Mouse (Mus musculus) lung, postnatal 4 days (tissue): Measurements from ENCODE around the gene Sdhc.

Experiments
- DNase-seq, 2 experiments: peaks; one replicate each; pipeline ENCODE4 v3.0.0; 2021

Gene Sdhc

DNA sequence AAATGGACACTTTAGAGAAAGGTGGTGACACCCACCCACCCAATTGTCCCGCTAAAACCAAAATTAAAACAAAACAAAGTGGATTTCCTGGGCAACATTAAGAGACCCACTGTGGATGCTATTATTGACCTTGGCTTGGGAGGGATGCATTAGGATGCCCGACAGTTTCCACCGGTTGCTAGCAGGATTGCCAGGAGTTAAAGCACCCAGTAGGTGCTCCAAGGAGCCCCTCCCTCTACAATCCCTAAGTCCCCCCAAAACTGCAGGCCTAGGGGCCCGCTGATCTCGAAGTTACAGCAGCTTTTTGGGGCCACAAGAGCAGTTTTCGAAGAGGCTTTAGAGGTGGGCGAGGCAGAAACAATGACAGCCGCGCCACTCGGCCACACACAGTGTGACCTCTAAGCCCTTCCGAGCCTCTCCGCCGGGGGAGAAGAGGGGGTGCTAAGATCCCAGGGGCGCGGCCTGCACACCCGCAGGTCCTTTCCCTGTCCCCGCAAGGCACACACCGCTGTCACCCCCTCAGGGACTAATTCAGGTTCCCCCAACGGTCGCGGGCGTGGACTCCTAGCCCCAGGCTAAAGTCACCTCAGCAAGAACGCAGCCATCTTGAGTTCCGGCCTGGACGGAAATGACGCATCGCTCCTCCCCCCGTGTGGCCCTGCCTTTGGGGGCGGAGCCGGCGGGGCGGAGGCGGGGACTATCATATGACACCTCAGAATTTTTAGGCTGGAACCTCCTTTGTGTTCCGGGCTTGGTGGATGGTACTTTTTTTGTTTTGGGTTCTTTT, at the start of gene Sdhc, which contains the start of gene Mpz:
Gene Sdhc, minus strand, starts transcription at position 630 of the 787 bp plus-strand sequence.
Gene Mpz, plus strand, starts transcription at position 738 of the 787 bp plus-strand sequence.
- peak; percentile 95 to 97 for DNase-seq

DNA sequence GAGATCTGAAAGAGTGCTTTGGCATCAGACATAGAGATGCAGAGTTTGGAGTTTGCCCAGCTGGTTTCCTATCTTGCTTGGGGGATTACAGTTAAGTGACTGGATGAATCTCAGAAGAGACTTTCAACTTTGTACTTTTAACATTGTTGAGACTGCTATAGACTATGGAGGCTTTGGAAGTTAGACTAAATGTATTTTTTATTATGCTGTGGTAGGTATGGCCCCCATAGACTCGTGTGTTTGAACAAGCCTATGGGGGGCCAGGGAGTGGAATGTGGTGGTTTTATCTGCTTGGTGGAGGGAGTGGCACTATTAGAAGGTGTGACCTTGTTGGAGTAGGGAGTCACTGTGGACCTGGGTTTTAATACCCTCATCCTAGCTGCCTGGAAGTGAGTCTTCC, 49.1 kb upstream of the Sdhc start:
- no peak for DNase-seq

DNA sequence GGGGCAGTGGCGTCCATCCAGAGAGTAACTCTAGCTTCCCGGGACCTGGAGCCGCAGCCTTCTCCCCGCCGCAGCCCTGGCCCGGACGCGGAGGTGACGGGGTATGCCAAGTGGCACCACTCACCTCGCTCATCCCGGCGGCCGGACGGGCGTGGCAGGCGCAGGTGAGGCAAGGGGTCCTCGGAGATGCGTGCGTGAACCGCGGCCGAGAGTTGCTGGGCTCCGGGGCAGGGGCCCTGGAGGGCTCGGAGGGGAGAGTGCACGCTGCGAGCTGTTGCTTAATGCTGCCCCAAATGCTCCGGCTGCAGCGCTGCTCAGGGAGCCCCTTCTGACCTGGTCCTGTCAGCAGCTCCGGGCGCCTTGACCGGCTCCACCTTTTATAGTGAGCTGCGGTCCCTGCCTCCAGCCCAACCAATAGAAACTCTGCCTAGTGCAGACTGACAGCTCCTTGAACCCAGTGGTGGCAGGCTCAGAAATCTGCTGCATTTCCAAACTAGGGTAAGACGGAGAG, 45.5 kb upstream of the Sdhc start, which contains the start of gene Pcp4l1:
Gene Pcp4l1, minus strand, starts transcription at position 382 of the 511 bp plus-strand sequence.
- DNase-seq: peak; percentile 43 to 67

DNA sequence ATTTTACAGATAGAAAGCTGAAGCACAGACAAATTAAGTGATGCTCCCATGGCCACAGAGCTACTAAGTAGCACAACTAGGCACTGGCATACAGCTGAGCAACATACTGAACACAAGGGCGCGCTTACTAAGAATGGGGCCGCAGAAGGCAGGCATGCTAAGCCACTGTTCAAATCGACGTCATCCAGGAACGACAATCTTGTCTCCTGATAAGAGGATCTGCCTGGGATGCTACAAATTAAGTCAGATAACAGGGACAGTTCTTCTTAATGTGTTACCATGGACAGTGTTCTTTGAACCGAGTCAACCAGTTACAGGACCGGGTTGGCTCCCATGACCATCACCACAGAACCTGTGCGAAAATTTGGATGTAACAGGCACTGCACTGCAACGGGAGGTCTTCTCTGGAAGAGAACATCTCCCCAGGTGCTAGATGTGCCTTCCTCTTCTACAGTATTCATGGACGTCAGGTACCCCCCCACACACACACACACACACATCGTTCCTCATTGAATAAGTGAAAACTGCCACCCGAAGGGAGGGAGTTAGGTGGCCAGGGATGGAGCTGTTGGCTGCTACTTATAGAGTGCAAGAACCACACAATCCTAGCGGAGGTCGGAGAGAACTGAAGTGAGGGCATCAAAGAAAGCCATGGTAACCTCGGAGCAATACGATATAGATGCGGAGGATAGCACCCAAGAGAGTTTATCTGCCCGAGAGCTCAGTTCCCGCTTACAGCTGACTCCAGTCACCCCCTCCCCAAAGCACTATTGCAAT, 44.8 kb upstream of the Sdhc start:
- no peak for DNase-seq

DNA sequence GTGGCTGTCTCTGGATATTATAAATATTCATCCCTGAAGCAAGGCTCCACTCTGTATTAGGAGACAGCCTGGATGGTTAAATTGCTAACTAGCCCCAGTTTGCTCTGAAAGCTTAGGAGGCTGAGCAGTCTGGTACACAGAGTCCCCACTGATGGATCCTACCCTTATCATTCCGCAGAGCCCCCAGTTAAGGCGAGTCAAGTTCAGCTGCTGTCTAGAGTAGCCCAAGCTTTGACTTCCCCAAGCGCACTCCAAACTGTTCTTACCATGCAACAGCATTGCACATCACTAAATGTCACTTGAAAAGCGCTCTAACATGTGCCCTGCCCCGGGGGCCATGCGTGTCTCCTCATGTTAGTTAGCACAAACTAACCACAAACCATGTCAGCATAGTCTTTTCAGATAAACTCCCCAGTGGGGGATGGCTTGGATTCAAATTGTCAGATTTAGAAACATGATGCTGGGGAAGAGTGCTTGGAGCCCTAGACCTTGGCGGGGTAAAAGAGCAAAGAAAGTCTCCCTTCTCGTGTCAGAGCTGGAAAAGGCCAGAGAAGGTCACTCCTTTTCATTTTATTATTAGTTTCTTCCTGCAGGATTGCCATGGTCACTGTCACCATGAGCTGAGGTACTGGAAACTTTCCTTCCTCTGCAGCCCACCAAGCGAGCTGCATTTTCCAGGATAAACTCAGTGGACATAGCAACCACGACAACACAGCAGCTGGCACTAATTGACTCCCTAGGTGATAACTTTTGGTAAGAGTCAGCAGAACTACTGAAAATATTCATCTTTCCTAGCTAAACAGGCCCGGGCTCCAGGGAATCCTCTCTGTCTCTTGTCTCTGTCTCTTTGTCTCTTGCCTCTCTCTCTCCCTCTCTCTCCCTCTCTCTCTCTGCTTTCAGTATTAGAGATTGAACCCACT, 43.8 kb upstream of the Sdhc start:
- no peak for DNase-seq

DNA sequence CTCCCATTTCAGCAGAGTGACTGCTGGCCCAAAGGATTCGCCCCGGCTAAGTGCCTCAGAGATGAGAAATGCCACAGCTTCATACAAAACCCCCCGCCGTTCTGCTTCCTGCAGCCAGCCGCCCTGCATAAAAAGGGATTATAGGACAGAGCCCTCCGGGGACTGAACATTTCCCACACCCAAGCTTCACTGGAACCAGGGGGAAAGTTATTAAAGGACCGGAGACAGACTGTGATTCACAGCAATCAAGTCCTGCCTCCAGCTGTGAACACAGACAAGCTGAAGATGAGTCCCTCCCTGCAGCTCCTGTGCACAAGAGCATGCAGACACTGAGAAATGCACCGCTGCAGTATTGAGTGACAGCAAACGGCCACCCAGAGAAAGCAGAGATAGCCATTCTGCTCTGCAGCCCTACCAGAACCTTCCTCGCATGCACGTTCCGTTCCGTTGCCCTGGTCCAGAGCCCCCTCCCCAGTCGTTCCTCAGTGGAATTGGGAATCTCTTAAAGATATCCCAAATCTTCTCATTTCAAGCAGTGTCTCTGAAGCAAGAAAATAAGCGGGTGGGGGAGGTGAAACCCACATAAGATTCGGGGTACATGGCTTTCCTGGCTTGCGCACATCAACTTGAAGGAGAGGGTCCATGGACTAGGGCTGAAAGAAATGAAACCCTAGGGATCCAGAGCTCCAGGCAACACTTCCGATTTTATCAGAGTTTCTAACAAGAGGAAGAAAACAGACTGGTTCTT, 42.9 kb upstream of the Sdhc start:
- DNase-seq: no peak

DNA sequence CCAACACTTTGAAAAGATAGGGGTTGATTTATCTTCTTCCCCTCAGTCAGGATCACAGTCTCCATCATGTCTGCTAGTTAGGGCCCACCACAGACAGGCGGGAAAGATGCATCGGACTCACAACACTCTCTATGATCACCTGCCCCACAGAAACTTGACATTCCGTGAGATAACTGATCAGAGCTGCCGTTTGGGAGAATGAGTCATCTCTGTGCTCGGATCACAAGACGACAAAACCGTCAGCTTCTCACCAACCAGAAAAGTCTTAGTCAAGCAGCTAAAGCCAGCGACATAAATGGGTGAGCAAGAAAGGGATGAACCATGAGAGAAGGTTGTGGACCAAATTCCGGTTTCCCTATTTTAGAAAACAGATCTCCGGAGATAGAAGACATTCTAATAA, 41.9 kb upstream of the Sdhc start:
- no peak for DNase-seq

DNA sequence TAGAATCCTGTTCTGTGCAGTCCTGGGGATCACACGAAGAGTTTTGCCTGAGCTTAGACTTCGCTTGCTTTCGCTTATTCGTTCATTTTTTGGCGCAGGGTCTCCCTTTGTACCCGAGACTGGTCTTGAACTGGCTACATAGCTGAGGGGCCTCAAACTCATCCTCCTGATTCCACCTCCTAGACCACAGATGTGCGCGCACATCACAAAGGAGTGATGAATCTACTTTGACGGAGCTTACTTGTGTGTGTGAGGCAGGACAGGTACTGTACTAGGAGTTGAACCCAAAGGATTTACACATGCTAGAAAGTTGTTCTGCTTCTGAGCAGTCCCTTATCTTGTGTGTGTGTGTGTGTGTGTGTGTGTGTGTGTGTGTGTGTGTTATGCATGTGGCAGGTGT, 40.4 kb upstream of the Sdhc start:
- no peak for DNase-seq

DNA sequence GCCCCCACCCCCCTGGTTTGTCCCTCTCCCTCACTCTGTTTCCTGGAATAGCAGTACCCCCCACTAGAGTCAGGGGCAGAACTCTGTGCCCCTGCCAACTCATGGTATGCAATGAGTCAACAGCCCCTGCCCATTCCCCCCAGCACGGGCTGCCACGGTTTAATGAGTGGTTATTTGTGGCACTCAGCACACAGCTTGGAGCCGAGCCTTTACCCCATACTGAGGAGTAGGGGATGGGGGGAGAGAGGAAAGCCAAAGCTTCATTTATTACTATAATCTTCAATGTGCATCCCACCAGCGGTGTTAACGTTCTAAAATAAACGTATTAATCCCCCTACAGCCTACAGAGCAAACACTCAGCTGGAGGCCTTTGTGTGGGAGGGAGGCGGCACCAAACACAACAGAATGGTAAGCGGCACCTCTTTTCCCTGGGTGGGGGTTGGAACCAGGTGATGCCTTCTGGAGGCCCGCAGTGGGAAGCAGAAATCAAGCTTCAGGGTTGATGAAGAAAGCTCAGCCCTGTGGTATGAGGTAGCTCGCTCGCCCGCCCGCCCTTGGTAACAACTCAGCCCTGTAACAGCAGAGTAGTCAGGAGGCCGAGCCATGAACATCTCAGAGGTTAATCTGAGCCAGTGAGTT, 39.2 kb upstream of the Sdhc start:
- no peak for DNase-seq

DNA sequence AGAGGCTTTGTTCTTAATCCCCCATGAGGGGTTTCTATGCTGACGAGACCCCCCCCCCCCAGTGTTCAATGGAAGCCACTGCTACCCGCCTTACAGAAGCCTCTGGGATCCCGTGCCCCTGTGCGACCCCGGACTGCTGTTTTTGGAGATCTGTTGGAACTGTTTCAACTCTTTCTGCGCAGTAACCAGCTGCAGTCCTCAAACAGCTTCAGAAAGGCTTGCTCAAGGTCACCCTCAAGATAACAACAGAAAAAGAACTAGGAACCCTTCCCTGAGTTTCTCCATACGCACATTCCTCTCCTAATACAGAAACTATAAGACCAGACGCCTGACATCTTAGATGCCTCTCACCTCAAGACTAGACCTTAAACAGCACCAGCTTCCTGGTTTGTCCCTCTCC, 38.6 kb upstream of the Sdhc start:
- no peak for DNase-seq

DNA sequence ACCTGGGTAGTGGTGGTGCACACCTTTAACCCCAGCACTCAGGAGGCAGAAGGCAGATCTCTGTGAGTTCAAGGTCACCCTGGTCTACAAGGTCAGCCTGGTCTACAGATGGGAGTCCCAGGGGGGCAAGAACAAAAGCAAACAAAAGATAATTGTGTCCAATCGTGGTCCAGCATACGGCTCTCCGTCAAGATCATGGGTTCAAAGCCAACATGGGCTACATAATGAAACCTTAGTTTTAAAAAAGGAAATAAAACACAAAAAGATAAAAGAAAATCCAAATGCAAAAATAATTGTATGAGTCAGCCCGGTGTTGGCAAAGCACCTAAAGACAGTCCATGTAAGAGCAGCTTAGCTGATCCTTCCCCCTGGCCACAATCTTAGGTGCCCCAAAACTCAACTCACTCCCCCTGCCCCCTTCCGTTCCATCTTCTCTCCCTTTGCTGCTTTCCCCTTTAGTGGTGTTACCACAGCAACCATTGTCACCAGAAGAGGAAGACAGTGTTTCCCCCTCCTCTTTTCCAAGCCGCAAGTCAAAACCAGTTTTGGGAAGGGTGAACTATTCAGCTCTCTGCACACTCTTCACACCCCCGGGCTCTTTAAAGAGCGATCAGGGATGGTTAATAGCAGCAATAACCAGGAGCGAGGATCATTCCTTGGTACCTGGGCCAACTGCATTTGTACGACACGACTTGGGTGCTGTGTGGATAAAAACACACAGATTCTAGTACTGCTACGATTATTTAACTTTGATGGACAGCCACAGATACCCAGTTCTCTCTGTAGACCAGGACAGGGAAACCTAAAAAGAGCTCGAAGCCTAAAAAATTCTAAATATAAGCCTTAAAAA, 37.7 kb upstream of the Sdhc start:
- DNase-seq: no peak

DNA sequence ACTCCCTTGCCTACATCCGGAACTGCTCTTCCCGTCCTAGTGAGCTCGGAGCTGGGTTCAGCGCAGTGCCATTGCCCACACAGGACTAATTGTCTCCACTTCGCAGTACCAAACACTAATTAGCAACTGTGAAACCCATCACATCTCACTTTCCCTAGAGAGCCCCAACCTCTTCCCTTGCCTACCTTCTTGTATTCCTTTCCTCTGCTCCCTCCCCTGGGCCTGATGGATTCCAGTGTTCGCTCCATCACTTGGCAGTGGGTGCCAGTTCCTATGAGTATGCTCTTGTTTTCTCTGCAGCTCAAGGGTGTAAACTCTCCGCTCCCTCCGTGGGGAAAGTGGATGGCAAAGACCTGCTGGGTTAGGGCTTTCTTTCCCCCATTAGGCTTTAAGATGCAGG, 35.3 kb upstream of the Sdhc start:
- no peak for DNase-seq

DNA sequence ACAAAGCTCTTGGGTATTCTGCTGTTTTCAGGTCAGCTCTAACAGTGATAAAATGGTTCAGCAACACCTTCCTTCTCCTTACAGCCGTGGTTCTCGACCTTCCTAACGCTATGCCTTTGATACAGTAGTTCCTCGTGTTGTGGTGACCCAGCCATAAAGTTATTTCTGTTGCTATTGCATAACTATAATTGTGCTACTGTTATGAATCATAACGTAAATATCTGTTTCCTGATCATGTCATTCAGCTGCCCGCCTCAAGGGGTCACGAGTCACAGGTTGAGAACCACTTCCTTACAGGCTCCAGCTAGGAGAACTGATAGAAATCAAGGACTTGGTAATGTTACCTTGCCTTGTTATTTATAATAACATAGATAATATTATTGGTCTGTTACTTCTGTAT, 33.9 kb upstream of the Sdhc start:
- peak; percentile 67 to 77 for DNase-seq

DNA sequence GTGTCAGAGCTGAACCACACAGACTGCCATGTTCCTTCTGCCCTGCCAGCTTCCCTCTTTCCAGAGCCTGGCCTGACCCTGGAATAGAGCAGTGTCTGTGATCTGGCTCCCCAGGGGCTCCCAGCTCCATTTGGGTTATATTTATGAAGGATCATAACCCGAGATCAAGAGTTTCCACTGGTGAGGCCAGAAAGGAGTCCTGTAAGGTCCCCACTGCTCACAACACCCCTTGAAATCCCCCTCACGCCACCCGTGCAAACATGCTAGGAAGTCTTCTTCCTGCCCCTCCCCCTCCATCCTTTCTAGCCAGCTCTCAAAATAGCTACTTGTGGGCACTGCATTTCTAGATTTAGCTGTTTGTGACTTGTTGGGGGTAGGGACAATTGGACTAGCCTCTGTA, 33.2 kb upstream of the Sdhc start:
- peak in 1 of 2 experiments; percentile 18 for DNase-seq

DNA sequence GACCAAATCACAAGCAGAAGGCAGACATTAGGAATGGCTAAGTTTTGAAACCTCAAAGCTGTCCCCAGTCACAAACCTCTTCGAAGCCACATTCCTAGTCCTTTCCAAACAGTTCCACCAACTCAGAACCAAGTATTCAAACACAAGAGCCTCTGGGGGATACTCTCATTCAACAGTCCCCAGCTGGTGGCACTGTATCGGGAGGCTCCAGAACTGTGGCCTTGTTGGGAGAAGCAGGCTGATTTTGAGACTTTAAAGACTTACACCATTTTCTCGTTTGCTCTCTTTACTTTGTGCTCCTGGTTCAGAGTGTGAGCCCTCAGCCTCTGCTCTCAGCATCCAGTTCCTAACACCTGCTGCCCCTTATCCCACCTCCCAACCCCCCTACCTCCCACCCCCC, 32.6 kb upstream of the Sdhc start:
- no peak for DNase-seq

DNA sequence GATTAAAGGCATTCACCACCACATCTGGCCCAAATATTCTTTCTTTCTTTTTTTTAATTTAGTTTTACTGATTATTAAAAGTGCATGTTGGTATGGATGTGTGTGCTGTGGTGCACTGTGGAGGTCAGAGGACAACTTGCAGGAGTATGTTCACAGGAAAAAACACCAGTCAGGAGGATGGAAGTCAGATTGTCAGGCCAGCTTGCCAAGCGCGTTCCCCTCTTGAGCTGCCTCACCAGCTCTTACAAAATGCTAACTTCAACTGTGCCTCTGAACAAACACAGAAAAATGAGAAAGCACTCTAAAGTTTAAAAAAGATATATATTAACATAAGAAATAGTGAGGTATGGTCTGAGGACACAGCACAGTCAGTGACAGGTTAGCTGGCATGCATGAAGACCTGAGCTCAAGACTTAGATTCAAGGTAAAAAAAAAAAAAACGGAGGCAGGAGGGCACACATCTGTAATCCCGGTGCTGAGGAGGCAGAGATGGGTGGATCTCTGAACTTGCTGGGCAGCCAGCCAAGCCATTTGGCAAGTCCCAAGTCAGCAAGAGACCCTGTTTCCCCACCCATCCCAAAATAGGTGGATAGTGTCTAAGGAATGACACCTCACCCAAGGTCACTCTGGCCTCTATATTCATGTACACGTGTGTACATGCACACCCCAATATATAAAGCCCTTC, 29.2 kb upstream of the Sdhc start:
- no peak for DNase-seq

DNA sequence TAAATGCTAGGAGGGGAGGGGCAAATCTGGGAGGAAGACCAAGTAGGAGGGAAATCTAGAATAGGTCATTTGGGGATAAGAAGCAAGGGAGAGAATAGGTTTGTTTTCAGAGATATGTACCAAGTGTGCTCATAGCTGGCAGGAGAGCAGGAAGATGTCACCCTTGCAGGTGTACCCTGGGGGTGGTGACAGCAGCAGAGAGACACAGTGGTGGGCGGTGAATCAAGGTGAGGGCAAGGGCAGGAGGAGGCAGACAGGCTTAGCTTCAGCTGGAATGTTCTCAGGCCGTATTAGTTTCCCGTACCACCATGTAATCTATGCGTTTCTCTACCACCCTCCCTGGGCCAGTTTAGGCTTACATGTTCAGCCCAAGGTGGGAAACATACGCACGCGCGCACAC, 22.4 kb upstream of the Sdhc start:
- DNase-seq: no peak

DNA sequence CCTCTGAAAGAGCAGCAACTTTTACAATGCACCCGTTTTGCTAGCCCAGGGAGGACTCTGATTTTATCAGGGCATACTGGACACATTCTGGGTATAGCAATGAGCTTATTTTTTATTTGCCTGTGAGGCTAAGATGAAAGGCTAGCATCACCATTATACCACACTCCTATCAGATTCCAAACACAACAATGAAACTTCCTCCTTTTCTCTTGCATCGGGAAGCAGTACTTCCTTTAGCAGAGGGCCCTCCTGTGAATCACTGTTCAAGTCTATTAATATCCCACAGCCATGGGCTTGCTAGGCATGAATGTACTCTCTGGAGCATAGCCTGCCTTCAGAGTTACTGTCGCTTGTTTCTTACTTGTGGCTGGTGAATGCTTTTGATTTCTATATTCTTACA, 20.7 kb upstream of the Sdhc start:
- no peak for DNase-seq

DNA sequence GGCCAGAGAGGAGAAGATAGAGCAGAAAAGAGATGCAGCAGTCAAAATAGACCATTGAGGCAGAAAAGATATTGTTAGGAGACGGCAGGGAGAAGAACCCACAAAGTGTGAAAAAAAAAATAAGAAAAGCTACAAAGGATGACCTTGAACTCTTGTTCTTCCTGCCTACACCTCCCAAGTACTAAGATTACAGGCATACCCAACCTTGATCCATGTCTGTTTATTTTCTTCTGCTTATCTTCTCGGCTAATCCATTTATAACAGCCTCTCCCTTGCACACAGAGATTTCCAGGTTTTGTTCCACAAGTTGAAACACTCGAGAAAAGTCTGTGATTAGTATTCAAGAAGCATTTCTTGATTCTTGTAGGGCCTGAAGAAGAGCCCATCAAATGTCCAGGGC, 19.5 kb upstream of the Sdhc start:
- DNase-seq: no peak

DNA sequence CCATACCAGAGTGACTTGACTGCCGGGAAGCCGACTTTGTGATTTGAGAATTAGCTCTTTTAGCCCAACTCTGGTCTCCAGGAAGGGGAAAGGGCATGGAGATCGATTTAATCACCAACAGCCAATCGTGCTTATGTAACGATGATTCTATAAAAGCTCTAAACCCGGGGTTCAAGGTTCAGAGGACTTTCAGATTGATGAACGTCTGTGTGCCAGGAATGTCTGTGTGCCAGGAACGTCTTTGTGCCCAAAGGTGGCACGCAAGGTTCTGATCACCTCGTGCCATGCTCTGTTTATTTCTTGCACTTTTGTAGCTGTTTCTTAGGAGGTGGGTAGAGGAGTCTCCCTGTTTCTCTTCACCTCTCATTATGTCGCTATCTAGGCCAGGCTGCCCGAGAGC, 18.5 kb upstream of the Sdhc start:
- DNase-seq: no peak
